8 mouse cellular contexts compared by ENCODE assay signal in genomic region chr13:52628602-52629001, GRCm38 (mm10). TPM values are rescaled to one million over a fixed set of nuclear protein-coding genes. Genes with fewer than 3 reads are reported as not detected.
DNase-seq lines count a peak whose midpoint lies in the region; ATAC-seq lines count a peak whose summit lies in the region.

No protein-coding gene starts in this region.

- no peaks in the 10 kb centered on the region for H3K9me3 ChIP-seq in hindbrain, embryonic 11.5 days (ENCODE audit: control insufficient read depth, low read length)

- WGBS in hindbrain, embryonic 11.5 days = 34% methylated on average over 9 of the region's 9 CpGs

- intact Hi-C loops in left cerebral cortex, postnatal 25 days (cut with DNase I) = loop anchor here (1.0 to 5.0 kb wide), 4 partner anchors 61 to 791 kb away; no protein-coding TSS in a partner anchor

- H3K4me2 ChIP-seq in hindbrain, embryonic 11.5 days (replicated peaks; ENCODE audit: low read depth, low read length) = no peak overlapping the region

- DNase-seq in layer of hippocampus, adult 11-12 months (ENCODE audit: low spot score) = peak; percentile 49
- no peak for DNase-seq in layer of hippocampus, adult 9-10 months (ENCODE audit: low spot score)
- DNase-seq in NIH3T3 (ENCODE audit: low read depth) = peak; percentile 82
- DNase-seq in cerebellum, postnatal 14 days = peak; percentile 68
- peak; percentile 68 for DNase-seq in hindbrain, embryonic 11.5 days (ENCODE audit: low spot score)
- peak; percentile 51 to 61 for DNase-seq in left cerebral cortex, postnatal 25 days (ENCODE audit: low spot score in 2 of 2)
- DNase-seq in naive thymus-derived CD4-positive, alpha-beta T cell, adult 2 months (ENCODE audit: low read depth) = peak; percentile 77
- peak; percentile 34 to 64 for DNase-seq in thymus, postnatal 10 days (ENCODE audit: low spot score in 2 of 2)

- H3K4me3 ChIP-seq in hindbrain, embryonic 11.5 days (ENCODE audit: low read depth, low read length) = no peak overlapping the region

- no peak overlapping the region for H3K9ac ChIP-seq in hindbrain, embryonic 11.5 days (ENCODE audit: low read depth, low read length)

- H3K27me3 ChIP-seq in hindbrain, embryonic 11.5 days (ENCODE audit: control insufficient read depth, insufficient read depth, low read length) = no peaks in the 10 kb centered on the region

- H3K36me3 ChIP-seq in hindbrain, embryonic 11.5 days (ENCODE audit: control insufficient read depth, insufficient read depth, low read length) = no peaks in the 10 kb centered on the region

- ATAC-seq in hindbrain, embryonic 11.5 days (ENCODE audit: low FRiP score) = 0 out of 2 replicates have a peak, but pooled peaks have one; percentile 22

- no peak overlapping the region for H3K27ac ChIP-seq in hindbrain, embryonic 11.5 days (ENCODE audit: low read depth, low read length)

- no peaks in the 10 kb centered on the region for H3K4me1 ChIP-seq in hindbrain, embryonic 11.5 days (replicated peaks; ENCODE audit: control insufficient read depth, insufficient read depth, low read length)

RNA-seq across cellular contexts. Expression of gene Syk, which starts 45.6 kb away (rescaled TPM):
- polyA plus RNA-seq in hindbrain, embryonic 11.5 days (2014; fragmentation: Nextera tagmentation; extraction: Ambion mirVana) = 4.0 and 4.4 TPM in 2 replicates
- 1 to 10 TPM; 2.8 to 3.9 TPM for total RNA-seq in left cerebral cortex, postnatal 25 days (2021)
